ENCODE assay signal across 20 mouse cellular contexts in the genomic region with DNA sequence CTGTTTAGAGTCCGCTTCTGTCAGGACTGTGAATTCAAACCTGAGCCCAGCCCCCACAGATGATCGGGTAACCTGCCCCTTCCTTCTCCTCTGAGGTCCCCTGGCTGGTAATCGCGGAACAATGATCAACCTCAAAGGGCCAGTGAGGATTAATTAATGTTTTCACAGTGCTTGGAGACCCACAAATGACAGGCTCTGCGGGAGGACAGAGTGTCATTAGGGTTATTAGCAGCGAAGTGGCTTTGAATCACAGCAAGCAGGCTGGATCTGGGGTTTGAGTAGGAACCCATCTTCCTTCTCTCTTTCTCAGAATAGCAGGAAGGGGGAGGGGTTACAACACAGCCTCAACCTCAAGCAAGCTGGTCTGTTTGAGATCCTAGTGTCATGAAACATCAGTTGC. TPM values are rescaled to one million over a fixed set of nuclear protein-coding genes. Genes with fewer than 3 reads are reported as not detected.
"Had no signal": no experiment of that assay in that cellular context is flagged by ENCODE, and none has a peak within 500 bp of the region (broad histone marks: within the 10 kb centered on the region; RNA-seq: fewer than 3 reads in every experiment).

No protein-coding gene starts in this region.

- H3K4me1 ChIP-seq: liver, embryonic 13.5 days; lung, embryonic 15.5 days; stomach, embryonic 15.5 days had no signal

- H3K4me3 ChIP-seq: limb, embryonic 12.5 days; liver, embryonic 13.5 days; lung, embryonic 15.5 days; megakaryocyte, embryonic 14.5 days; midbrain, embryonic 15.5 days; stomach, embryonic 15.5 days had no signal

- H3K27ac ChIP-seq: limb, embryonic 12.5 days; liver, embryonic 13.5 days; lung, embryonic 15.5 days; macrophage; midbrain, embryonic 15.5 days; stomach, embryonic 15.5 days had no signal

- ATAC-seq: liver, postnatal 0 days; midbrain, embryonic 15.5 days had no signal

- H3K27me3 ChIP-seq: midbrain, embryonic 15.5 days had no signal

- H3K9me3 ChIP-seq: limb, embryonic 12.5 days; liver, embryonic 13.5 days; lung, embryonic 15.5 days; midbrain, embryonic 15.5 days; stomach, embryonic 15.5 days had no signal

- H3K9ac ChIP-seq: limb, embryonic 12.5 days; liver, embryonic 13.5 days; liver, postnatal 0 days; lung, embryonic 15.5 days; midbrain, embryonic 15.5 days; stomach, embryonic 15.5 days had no signal

- DNase-seq: kidney, adult 11 months; kidney, postnatal 25 days; layer of hippocampus, adult 9-11 months; layer of hippocampus, postnatal 36 days; liver; liver, embryonic 13.5 days; liver, postnatal 0 days; lung, postnatal 14 days; right cerebral cortex, postnatal 14 days; thymus, postnatal 4 days had no signal

- H3K4me2 ChIP-seq: limb, embryonic 12.5 days; liver, embryonic 13.5 days; lung, embryonic 15.5 days; midbrain, embryonic 15.5 days; stomach, embryonic 15.5 days had no signal

- H3K36me3 ChIP-seq: limb, embryonic 12.5 days; liver, embryonic 13.5 days; lung, embryonic 15.5 days; midbrain, embryonic 15.5 days; stomach, embryonic 15.5 days had no signal

RNA-seq across cellular contexts. Expression of gene Pkp1, which starts 9.6 kb away (rescaled TPM):
- total RNA-seq: layer of hippocampus, adult 18-20 months; layer of hippocampus, postnatal 36 days had no signal
- polyA plus RNA-seq: kidney, embryonic 14.5 days; liver, embryonic 13.5 days; macrophage; neural tube, embryonic 14.5 days; spleen, adult 2 months had no signal
